Mouse (Mus musculus): Measurements from ENCODE around the gene Kazn. TPM values are rescaled to one million over a fixed set of nuclear protein-coding genes. Genes with fewer than 3 reads are reported as not detected.

Gene Kazn
- total and polyA plus RNA-seq, 3 experiments, result 0.11 TPM; not detected in 2

- peaks cover 94% of the 10 kb centered on the region for H3K9me3 ChIP-seq (replicated peaks)
Observed at GRCm38 (mm10) chr4:142149202-142149601, 90.0 kb downstream of the Kazn start.

GRCm38 (mm10) chr4:142147671-142148070, 91.5 kb downstream of the Kazn start:
- ATAC-seq (ENCODE audit: extremely low read depth, insufficient number of reproducible peaks, low FRiP score, poor library complexity, severe bottlenecking), result no peak

More at GRCm38 (mm10) chr4:142149202-142149601, 90.0 kb downstream of the Kazn start:
- DNase-seq (ENCODE audit: low spot score) (no peak), ATAC-seq (ENCODE audit: extremely low read depth, insufficient number of reproducible peaks, low FRiP score, poor library complexity, severe bottlenecking) (no peak)
- no peak for TF ChIP-seq GATA2 (IDR thresholded peaks at IDR 0.05; ENCODE audit: borderline replicate concordance, low read depth, low read length)
- no peak for TF ChIP-seq TAL1 (conservative IDR thresholded peaks at IDR 0.05; ENCODE audit: low read depth, low read length)
- no peak for TF ChIP-seq POLR2AphosphoS5 (IDR thresholded peaks at IDR 0.05; ENCODE audit: insufficient replicate concordance, low read depth, low read length)
- no peak for TF ChIP-seq CTCF (IDR thresholded peaks at IDR 0.05; ENCODE audit: low read depth, low read length)
- no peak for TF ChIP-seq GATA1 (IDR thresholded peaks at IDR 0.05; ENCODE audit: borderline replicate concordance, low read length)
- no peaks in the 10 kb centered on the region for H3K4me1 ChIP-seq (ENCODE audit: insufficient read depth, low read depth, low read length)
- H3K27me3 ChIP-seq (ENCODE audit: insufficient read depth, low read length), result peaks cover under 1% of the 10 kb centered on the region; the same call in 1 of the 2 replicates
- no peaks in the 10 kb centered on the region for H3K36me3 ChIP-seq (replicated peaks)
- no peak overlapping the region for H3K4me3 ChIP-seq (ENCODE audit: low read depth, low read length)

GRCm38 (mm10) chr4:142144096-142144495, 95.1 kb downstream of the Kazn start:
- peaks cover 85% of the 10 kb centered on the region for H3K9me3 ChIP-seq (replicated peaks)
- DNase-seq (ENCODE audit: low spot score) (no peak), ATAC-seq (ENCODE audit: extremely low read depth, insufficient number of reproducible peaks, low FRiP score, poor library complexity, severe bottlenecking) (no peak)
- H3K4me3 ChIP-seq (ENCODE audit: low read depth, low read length), result no peak overlapping the region
- TF ChIP-seq TAL1 (conservative IDR thresholded peaks at IDR 0.05; ENCODE audit: low read depth, low read length), result no peak
- TF ChIP-seq GATA1 (IDR thresholded peaks at IDR 0.05; ENCODE audit: borderline replicate concordance, low read length), result no peak
- no peak for TF ChIP-seq GATA2 (IDR thresholded peaks at IDR 0.05; ENCODE audit: borderline replicate concordance, low read depth, low read length)
- no peak for TF ChIP-seq POLR2AphosphoS5 (IDR thresholded peaks at IDR 0.05; ENCODE audit: insufficient replicate concordance, low read depth, low read length)
- H3K27me3 ChIP-seq (ENCODE audit: insufficient read depth, low read length), result no peaks in the 10 kb centered on the region
- no peaks in the 10 kb centered on the region for H3K4me1 ChIP-seq (ENCODE audit: insufficient read depth, low read depth, low read length)
- H3K36me3 ChIP-seq (replicated peaks), result no peaks in the 10 kb centered on the region

More at GRCm38 (mm10) chr4:142147671-142148070, 91.5 kb downstream of the Kazn start:
- no peak for TF ChIP-seq TAL1 (conservative IDR thresholded peaks at IDR 0.05; ENCODE audit: low read depth, low read length)
- no peak for TF ChIP-seq GATA2 (IDR thresholded peaks at IDR 0.05; ENCODE audit: borderline replicate concordance, low read depth, low read length)
- TF ChIP-seq GATA1 (IDR thresholded peaks at IDR 0.05; ENCODE audit: borderline replicate concordance, low read length), result no peak
- TF ChIP-seq CTCF (IDR thresholded peaks at IDR 0.05; ENCODE audit: low read depth, low read length), result no peak
- no peak for TF ChIP-seq POLR2AphosphoS5 (IDR thresholded peaks at IDR 0.05; ENCODE audit: insufficient replicate concordance, low read depth, low read length)
- Histone ChIP-seq H3K36me3 (replicated peaks) (no peaks in the 10 kb centered on the region), H3K4me3 (ENCODE audit: low read depth, low read length) (no peak overlapping the region), H3K27me3 (ENCODE audit: insufficient read depth, low read length) (no peaks in the 10 kb centered on the region), H3K4me1 (ENCODE audit: insufficient read depth, low read depth, low read length) (no peaks in the 10 kb centered on the region), H3K9me3 (replicated peaks) (peaks cover 93% of the 10 kb centered on the region)
- no peak for DNase-seq (ENCODE audit: low spot score)

DNA sequence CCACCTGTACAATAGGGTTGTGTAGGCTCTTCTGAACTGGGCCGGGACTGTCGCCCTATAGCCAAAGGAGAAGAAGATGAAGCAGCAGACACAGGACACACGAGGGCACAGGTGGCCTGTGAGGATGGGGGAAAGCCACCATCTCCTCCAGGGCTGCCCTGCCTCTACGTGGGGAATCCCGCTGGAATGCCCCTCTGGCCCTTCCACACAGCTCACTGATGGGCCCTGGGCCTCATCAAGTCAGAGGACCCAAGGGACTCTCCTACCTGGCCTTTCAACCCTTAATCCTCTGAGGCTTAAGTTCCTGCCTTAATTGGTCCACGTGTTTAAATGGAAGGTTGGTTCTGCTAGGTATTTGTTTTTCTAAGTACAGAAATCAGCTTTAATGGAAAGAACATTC, 95.9 kb downstream of the Kazn start:
- Histone ChIP-seq H3K36me3 (replicated peaks) (no peaks in the 10 kb centered on the region), H3K27me3 (ENCODE audit: insufficient read depth, low read length) (no peaks in the 10 kb centered on the region)
- TF ChIP-seq CTCF (IDR thresholded peaks at IDR 0.05; ENCODE audit: low read depth, low read length) (no peak), GATA1 (IDR thresholded peaks at IDR 0.05; ENCODE audit: borderline replicate concordance, low read length) (no peak)

GRCm38 (mm10) chr4:142139729-142140128, 99.5 kb downstream of the Kazn start:
- TF ChIP-seq POLR2AphosphoS5 (IDR thresholded peaks at IDR 0.05; ENCODE audit: insufficient replicate concordance, low read depth, low read length) (no peak), GATA2 (IDR thresholded peaks at IDR 0.05; ENCODE audit: borderline replicate concordance, low read depth, low read length) (no peak), CTCF (IDR thresholded peaks at IDR 0.05; ENCODE audit: low read depth, low read length) (no peak), GATA1 (IDR thresholded peaks at IDR 0.05; ENCODE audit: borderline replicate concordance, low read length) (no peak), TAL1 (conservative IDR thresholded peaks at IDR 0.05; ENCODE audit: low read depth, low read length) (no peak)
- no peak overlapping the region for H3K4me3 ChIP-seq (ENCODE audit: low read depth, low read length)
- ATAC-seq (ENCODE audit: extremely low read depth, insufficient number of reproducible peaks, low FRiP score, poor library complexity, severe bottlenecking), result no peak

More for the DNA sequence above, 95.9 kb downstream of the Kazn start:
- ATAC-seq (ENCODE audit: extremely low read depth, insufficient number of reproducible peaks, low FRiP score, poor library complexity, severe bottlenecking) (no peak), DNase-seq (ENCODE audit: low spot score) (no peak)
- H3K4me1 ChIP-seq (ENCODE audit: insufficient read depth, low read depth, low read length), result no peaks in the 10 kb centered on the region
- peak overlapping the region; percentile 6; the same call in 1 of the 2 replicates for H3K4me3 ChIP-seq (ENCODE audit: low read depth, low read length)
- H3K9me3 ChIP-seq (replicated peaks), result peaks cover 82% of the 10 kb centered on the region

DNA sequence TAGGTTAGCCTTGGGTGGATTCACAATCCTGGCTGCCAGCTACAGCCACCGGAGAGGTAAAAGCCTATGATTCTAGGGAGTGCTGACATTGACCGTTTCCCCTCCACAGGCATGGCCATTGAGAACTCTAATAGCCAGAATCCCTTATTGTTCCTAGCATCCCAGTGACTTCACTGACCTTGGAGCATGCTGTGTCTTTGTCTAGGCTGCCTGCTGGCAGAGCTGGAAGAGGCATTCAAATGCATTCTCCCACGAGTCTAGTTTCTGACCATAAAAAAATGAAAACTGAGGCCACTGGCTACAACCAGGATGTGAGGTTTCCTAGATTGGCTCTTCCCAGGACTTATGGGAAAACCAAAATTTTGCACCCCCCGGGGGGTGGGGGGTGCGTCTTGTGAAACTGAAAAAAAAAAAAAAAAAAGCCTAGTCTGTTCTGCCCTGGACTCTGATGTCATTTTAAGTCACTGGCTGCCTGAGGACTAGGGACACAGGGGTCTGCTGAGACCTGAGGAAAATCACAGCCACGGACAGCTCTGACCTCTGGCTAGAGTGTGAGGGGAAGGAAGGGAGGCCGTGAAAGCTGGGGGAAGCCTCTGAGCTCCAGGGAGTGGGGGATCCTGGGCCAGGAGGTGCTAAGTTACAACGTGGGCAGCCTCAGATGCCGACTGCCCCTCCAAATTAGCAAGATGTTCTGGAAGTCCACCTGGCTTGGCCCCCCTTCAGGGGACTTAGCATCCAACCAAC, 100.7 kb downstream of the Kazn start:
- no peak for ATAC-seq (ENCODE audit: extremely low read depth, insufficient number of reproducible peaks, low FRiP score, poor library complexity, severe bottlenecking)

More at GRCm38 (mm10) chr4:142139729-142140128, 99.5 kb downstream of the Kazn start:
- no peaks in the 10 kb centered on the region for H3K36me3 ChIP-seq (replicated peaks)
- H3K4me1 ChIP-seq (ENCODE audit: insufficient read depth, low read depth, low read length), result no peaks in the 10 kb centered on the region
- DNase-seq (ENCODE audit: low spot score), result no peak
- H3K27me3 ChIP-seq (ENCODE audit: insufficient read depth, low read length), result no peaks in the 10 kb centered on the region
- peaks cover 76% of the 10 kb centered on the region for H3K9me3 ChIP-seq (replicated peaks)

More for the DNA sequence above, 100.7 kb downstream of the Kazn start:
- Histone ChIP-seq H3K36me3 (replicated peaks) (no peaks in the 10 kb centered on the region), H3K4me3 (ENCODE audit: low read depth, low read length) (no peak overlapping the region), H3K27me3 (ENCODE audit: insufficient read depth, low read length) (no peaks in the 10 kb centered on the region), H3K4me1 (ENCODE audit: insufficient read depth, low read depth, low read length) (no peaks in the 10 kb centered on the region), H3K9me3 (replicated peaks) (peaks cover 78% of the 10 kb centered on the region)
- no peak for DNase-seq (ENCODE audit: low spot score)
- no peak for TF ChIP-seq POLR2AphosphoS5 (IDR thresholded peaks at IDR 0.05; ENCODE audit: insufficient replicate concordance, low read depth, low read length)
- no peak for TF ChIP-seq CTCF (IDR thresholded peaks at IDR 0.05; ENCODE audit: low read depth, low read length)
- TF ChIP-seq GATA1 (IDR thresholded peaks at IDR 0.05; ENCODE audit: borderline replicate concordance, low read length), result no peak
- TF ChIP-seq TAL1 (conservative IDR thresholded peaks at IDR 0.05; ENCODE audit: low read depth, low read length), result no peak
- TF ChIP-seq GATA2 (IDR thresholded peaks at IDR 0.05; ENCODE audit: borderline replicate concordance, low read depth, low read length), result no peak

All from G1E (cell line).